Mouse (Mus musculus): Measurements from ENCODE around the gene Fcrla. TPM values are rescaled to one million over a fixed set of nuclear protein-coding genes. Genes with fewer than 3 reads are reported as not detected.
A peak's percentile ranks its signal among the peaks of the same experiment; 100 is the strongest.

Fcrla gene
- polyA plus RNA-seq, 1 experiment from 2014 or later = not detected

DNA sequence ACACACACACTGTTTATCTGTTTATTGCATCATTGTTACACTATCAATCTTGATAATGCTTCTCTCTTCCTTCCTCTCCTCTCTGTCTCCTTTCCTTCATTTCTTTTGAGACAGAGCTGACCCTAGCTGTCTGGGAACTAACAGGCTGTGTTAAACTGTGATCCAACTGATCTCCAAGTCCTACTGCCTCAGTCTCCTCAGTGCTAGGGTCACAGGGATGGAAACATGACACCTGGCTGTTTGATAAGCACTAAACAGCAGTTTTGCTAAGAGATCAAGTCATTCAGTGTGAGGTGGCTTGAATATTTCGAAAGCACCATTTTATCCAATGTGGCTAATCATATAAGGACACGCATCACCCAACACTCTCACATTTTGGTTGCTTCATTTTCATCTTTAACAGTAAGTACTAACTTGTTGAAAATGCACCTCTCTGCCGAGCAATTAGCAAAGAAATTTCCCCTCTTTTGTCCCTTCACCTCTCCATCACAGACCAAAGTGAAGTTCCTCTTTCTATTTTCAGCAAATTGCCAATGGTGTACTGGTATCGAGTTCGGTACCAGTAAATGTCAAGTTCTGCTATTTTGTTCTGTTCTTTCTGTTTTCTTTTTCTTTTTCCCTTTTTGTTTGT is 30.6 kb downstream of the Fcrla start:
- H3K36me3 ChIP-seq (replicated peaks) = no peaks in the 10 kb centered on the region
- WGBS = 82% methylated on average over 5 of the region's 5 CpGs
- no peak overlapping the region for H3K4me3 ChIP-seq
- H3K27ac ChIP-seq (replicated peaks) = no peak overlapping the region
- 0 out of 2 replicates have a peak, but pooled peaks cover under 1% of the 10 kb centered on the region for H3K27me3 ChIP-seq (replicated peaks; ENCODE audit: low read depth, poor library complexity, severe bottlenecking)
- H3K4me1 ChIP-seq = no peaks in the 10 kb centered on the region
- DNase-seq (ENCODE audit: low spot score) = no peak
- no peaks in the 10 kb centered on the region for H3K9me3 ChIP-seq

DNA sequence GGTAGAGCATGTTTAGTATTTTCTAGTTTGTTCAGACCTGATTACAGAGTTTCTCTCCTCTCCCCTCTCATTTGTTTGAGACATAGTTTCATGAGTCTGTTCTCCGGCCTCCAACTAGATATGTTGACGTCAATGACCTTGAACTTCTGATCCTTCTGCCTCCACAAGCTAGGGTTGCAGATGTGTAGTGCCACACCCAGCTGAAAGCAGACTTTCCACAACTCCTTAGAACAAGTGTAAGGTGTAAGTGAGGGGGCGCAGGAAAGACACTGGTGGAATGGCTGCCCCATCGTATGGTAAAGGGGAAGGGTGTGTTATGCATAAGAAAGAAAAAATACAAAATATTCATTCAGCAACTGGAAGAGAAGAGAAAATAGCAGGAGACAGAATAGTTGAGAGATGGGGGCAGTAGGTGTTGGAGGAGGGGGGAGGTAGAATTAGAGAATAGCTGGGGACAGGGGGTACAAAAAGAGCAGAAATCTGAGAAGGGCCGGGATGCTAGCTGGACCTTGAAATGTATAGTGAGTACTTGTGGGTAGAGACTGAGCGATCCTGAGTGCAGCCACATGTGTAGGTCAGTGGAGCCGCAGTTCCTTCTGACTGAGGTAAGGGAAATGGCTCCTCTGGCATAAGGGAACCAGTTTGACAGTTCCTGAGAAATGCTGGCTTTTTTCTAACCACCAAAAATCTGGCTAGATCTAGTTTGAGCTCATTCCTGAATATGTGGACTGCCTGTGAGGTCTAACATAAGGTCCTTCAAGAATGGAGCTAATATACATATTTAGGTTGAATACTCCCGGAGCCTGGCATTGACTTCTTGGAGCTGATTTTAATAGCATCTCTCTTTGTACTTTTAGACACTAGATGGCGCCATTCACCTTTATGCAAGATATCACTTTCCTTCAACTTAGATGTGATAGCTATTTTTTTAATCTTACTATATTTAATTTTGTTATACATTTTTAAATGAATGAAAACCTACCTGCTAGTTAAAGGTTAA is 32.5 kb downstream of the Fcrla start:
- 66% methylated on average over 9 of the region's 9 CpGs for WGBS
- Histone ChIP-seq H3K27ac (replicated peaks) (no peak overlapping the region), H3K4me1 (0 out of 2 replicates have a peak, but pooled peaks cover under 1% of the 10 kb centered on the region), H3K27me3 (replicated peaks; ENCODE audit: low read depth, poor library complexity, severe bottlenecking) (no peaks in the 10 kb centered on the region; the same call in 1 of the 2 replicates), H3K9me3 (no peaks in the 10 kb centered on the region), H3K4me3 (no peak overlapping the region), H3K36me3 (replicated peaks) (no peaks in the 10 kb centered on the region)
- no peak for DNase-seq (ENCODE audit: low spot score)

DNA sequence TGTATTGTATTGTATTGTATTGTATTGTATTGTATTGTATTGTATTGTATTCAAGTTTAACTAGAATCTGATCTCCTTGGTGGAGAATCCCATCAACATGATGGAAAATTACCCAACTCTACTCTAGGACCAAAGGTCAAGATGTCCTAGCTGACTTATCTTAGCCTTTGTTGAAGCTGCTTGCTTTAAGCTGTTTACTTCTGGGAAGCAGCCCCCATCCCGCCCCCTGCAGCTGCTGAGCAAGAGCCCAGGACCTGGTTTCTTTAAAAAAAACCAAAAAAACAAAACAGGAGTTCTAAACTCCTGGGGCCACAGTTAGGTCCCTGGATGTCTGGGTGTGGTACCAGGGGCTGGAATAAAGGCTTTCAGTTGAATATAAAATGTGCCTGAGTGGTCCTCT is 35.1 kb downstream of the Fcrla start:
- H3K27me3 ChIP-seq (replicated peaks; ENCODE audit: low read depth, poor library complexity, severe bottlenecking) = no peaks in the 10 kb centered on the region; the same call in 1 of the 2 replicates
- WGBS = 49% methylated on average over 1 of the region's 1 CpGs

DNA sequence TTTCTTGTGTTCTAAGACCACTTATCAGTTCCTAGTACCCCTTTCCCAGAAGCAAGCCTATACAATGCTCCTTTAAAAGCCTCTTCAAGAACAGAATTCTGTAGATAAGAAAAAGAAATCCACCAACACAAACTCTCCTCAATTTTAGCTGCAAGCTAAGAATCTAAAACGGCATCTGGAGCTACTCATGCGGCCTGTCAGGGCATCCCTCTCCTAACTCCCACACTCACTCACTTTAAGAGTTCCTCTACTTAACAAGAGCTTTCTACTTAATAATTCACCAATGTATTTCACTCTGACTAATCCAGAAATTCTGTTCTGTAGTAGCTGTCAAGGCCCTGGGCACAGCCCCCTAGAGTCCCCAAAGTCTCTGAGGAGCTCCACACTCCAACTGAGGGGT is 35.7 kb downstream of the Fcrla start:
- no peaks in the 10 kb centered on the region; the same call in 1 of the 2 replicates for H3K27me3 ChIP-seq (replicated peaks; ENCODE audit: low read depth, poor library complexity, severe bottlenecking)
- no peaks in the 10 kb centered on the region for H3K9me3 ChIP-seq
- no peak for DNase-seq (ENCODE audit: low spot score)
- H3K4me1 ChIP-seq = 0 out of 2 replicates have a peak, but pooled peaks cover 7% of the 10 kb centered on the region
- no peak overlapping the region for H3K27ac ChIP-seq (replicated peaks)
- 82% methylated on average over 2 of the region's 2 CpGs for WGBS
- no peaks in the 10 kb centered on the region for H3K36me3 ChIP-seq (replicated peaks)
- no peak overlapping the region for H3K4me3 ChIP-seq

More for the DNA sequence above, 35.1 kb downstream of the Fcrla start:
- DNase-seq (ENCODE audit: low spot score) = no peak
- H3K9me3 ChIP-seq = no peaks in the 10 kb centered on the region
- no peak overlapping the region for H3K27ac ChIP-seq (replicated peaks)
- H3K36me3 ChIP-seq (replicated peaks) = no peaks in the 10 kb centered on the region
- no peak overlapping the region for H3K4me3 ChIP-seq
- H3K4me1 ChIP-seq = 0 out of 2 replicates have a peak, but pooled peaks cover 7% of the 10 kb centered on the region

DNA sequence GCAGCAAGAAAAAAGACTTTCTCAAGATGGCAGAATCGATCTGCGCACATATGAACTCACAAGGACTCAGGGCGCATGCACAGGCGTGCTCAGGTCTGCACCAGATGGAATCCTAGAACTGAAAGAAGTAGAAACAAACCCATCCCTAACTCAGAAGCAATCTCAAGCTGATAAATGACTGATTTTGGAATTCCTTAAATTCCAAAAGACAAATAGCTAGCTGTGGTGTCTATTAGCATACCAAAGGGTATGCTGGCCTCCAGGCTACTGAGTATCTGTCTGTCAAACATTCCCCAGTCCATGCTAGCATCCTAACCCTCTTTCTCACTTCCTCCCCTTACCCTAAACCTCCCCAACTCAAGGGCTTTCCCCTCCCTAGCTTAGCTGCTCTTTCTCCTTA is 38.1 kb downstream of the Fcrla start:
- Histone ChIP-seq H3K27me3 (replicated peaks; ENCODE audit: low read depth, poor library complexity, severe bottlenecking) (no peaks in the 10 kb centered on the region; the same call in 1 of the 2 replicates), H3K27ac (replicated peaks) (no peak overlapping the region), H3K9me3 (no peaks in the 10 kb centered on the region), H3K4me1 (peaks cover 17% of the 10 kb centered on the region), H3K4me3 (no peak overlapping the region), H3K36me3 (replicated peaks) (no peaks in the 10 kb centered on the region)
- no peak for DNase-seq (ENCODE audit: low spot score)
- WGBS = 71% methylated on average over 4 of the region's 4 CpGs

DNA sequence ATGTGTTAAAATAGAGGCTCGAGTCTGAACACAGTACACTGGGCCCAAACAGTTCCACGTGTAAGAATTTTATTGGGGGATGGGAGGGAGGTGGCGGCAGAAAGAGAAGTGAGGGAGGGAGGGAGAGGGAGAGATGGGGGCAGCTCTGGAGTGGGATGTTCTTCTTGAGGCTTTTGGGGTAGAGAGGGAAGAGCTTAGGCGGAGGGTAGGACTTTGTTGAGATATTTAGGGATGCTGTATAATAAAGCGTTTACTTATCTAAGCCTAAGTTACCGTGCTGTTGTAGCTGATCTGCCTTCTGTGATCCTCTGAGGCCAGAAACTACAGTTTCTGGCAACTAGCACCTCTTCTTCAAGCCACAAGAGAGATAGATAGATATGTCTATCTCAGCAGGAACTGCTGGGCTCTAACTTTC is 41.3 kb downstream of the Fcrla start:
- 54% methylated on average over 6 of the region's 6 CpGs for WGBS
- Histone ChIP-seq H3K4me1 (peaks cover 28% of the 10 kb centered on the region), H3K27me3 (replicated peaks; ENCODE audit: low read depth, poor library complexity, severe bottlenecking) (no peaks in the 10 kb centered on the region; the same call in 1 of the 2 replicates), H3K4me3 (no peak overlapping the region), H3K27ac (replicated peaks) (no peak overlapping the region), H3K9me3 (no peaks in the 10 kb centered on the region), H3K36me3 (replicated peaks) (peaks cover 13% of the 10 kb centered on the region)
- no peak for DNase-seq (ENCODE audit: low spot score)

DNA sequence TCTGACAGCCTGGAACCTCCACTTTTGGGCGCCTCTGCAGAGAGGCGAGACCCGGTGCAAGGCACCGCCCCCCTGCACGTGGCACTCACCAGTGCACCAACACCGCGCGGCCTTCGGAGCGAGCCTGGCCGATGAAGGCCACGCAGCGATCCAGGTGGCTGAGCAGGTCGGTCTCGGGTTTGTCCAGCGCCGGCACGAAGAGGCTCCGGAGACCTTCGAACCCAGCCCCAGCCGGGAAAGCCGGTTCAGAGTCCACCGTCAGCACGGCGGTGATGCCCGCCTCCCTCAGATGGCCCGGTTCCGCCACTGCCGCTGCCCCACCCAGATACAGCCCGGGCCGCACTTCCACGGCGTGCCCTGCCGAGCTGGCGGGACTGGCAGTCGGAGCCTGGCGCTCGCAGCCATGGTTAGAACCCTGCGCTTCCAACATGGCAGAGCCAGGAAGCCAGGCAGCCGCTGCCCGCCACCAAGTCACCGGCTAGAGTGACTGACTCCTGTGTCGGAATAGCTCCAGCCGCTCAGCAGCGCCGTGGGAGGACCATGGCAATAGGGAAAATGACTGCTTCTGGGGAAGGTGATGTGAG is 42.3 kb downstream of the Fcrla start, which contains the start of the genes Gm26620 and Dusp12:
Gm26620 (plus strand) TSS at position 88 of the 584 bp plus-strand sequence.
Dusp12 (minus strand) TSS at position 563 of the 584 bp plus-strand sequence.
- H3K27me3 ChIP-seq (replicated peaks; ENCODE audit: low read depth, poor library complexity, severe bottlenecking) = no peaks in the 10 kb centered on the region; the same call in 1 of the 2 replicates
- H3K27ac ChIP-seq (replicated peaks) = peak within 1 kb of the TSS; percentile 91
- 0% methylated on average over 46 of the region's 46 CpGs for WGBS
- H3K4me3 ChIP-seq = peak within 1 kb of the TSS; percentile 76
- peaks cover 28% of the 10 kb centered on the region for H3K4me1 ChIP-seq
- DNase-seq (ENCODE audit: low spot score) = peak; percentile 90
- peaks cover 23% of the 10 kb centered on the region for H3K36me3 ChIP-seq (replicated peaks)
- no peaks in the 10 kb centered on the region for H3K9me3 ChIP-seq

DNA sequence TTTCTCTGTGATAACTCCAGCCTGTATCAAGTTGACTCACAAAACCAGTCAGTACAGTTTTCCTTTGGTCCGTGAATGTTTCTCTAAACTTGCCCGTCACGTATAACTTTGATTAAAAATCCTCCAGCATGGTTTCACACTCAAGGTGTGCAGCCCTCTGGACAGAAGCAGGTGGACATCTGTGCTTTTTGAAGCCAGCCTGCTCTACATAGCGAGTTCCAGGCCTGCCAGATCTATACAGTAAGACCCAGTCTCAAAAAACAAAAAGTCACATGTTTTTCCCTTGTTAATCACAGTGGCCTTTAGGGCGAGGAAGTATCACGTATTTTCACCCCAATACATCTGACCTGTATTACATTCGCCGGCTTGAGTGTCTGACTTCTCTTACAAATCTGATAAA is 43.0 kb downstream of the Fcrla start:
- Histone ChIP-seq H3K9me3 (no peaks in the 10 kb centered on the region), H3K4me3 (peak overlapping the region; percentile 76), H3K27me3 (replicated peaks; ENCODE audit: low read depth, poor library complexity, severe bottlenecking) (no peaks in the 10 kb centered on the region), H3K36me3 (replicated peaks) (peaks cover 30% of the 10 kb centered on the region), H3K27ac (replicated peaks) (peak overlapping the region; percentile 91), H3K4me1 (peaks cover 22% of the 10 kb centered on the region)
- WGBS = 26% methylated on average over 8 of the region's 8 CpGs
- DNase-seq (ENCODE audit: low spot score) = no peak

DNA sequence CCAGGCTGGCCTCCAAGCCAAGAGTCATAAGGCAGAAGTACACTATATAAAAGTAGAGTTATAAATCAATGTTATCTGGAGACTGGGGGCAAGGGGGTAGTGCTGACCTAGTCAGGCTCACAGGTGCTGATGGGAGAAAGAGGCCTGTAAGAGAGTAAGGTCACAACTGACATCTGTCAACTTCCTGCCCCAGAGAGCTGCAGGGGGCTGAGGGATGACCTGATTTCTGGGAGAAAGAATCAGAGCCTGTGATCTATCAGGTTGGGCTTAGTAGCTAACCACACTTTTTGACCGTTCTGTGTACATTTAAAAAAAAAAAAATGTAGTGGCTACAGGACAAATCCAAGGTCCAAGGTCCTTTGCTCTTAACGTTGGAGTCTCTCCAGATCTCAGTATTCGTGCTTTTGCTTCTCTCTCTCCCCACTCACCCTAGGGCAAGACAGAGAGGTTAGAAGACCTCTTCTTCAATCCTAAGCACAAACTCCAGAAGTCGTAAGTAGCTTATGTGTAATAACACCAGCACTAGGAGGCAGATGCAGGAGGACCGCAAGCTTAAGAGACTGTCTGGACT is 44.4 kb downstream of the Fcrla start:
- Histone ChIP-seq H3K4me3 (no peak overlapping the region), H3K4me1 (peaks cover 21% of the 10 kb centered on the region), H3K27me3 (replicated peaks; ENCODE audit: low read depth, poor library complexity, severe bottlenecking) (no peaks in the 10 kb centered on the region), H3K27ac (replicated peaks) (no peak overlapping the region), H3K9me3 (no peaks in the 10 kb centered on the region), H3K36me3 (replicated peaks) (peaks cover 41% of the 10 kb centered on the region)
- WGBS = 89% methylated on average over 5 of the region's 5 CpGs
- DNase-seq (ENCODE audit: low spot score) = no peak

DNA sequence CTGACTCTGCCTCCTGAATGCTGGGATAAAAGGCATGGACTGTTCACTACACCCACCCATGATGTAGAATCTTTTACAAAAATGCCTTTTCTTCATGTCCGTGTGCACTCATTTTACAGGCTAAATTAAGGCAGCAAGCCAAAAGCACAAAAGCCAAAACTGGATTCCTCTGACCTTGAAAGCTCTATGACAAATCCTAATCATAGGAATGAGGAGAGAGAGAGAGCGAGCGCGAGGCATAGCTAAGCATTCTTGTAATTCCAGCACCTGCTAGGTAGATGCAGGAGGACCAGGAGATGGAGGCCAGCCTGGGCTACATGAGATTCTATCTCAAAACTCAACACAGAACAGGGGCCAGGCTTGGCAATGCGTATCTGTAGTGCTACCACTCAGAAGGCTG is 50.5 kb downstream of the Fcrla start:
- no peak overlapping the region for H3K4me3 ChIP-seq
- no peak overlapping the region for H3K27ac ChIP-seq (replicated peaks)
- H3K9me3 ChIP-seq = no peaks in the 10 kb centered on the region
- H3K27me3 ChIP-seq (replicated peaks; ENCODE audit: low read depth, poor library complexity, severe bottlenecking) = no peaks in the 10 kb centered on the region
- DNase-seq (ENCODE audit: low spot score) = no peak
- no peaks in the 10 kb centered on the region for H3K4me1 ChIP-seq
- WGBS = 94% methylated on average over 5 of the region's 5 CpGs
- peaks cover 87% of the 10 kb centered on the region for H3K36me3 ChIP-seq (replicated peaks)

DNA sequence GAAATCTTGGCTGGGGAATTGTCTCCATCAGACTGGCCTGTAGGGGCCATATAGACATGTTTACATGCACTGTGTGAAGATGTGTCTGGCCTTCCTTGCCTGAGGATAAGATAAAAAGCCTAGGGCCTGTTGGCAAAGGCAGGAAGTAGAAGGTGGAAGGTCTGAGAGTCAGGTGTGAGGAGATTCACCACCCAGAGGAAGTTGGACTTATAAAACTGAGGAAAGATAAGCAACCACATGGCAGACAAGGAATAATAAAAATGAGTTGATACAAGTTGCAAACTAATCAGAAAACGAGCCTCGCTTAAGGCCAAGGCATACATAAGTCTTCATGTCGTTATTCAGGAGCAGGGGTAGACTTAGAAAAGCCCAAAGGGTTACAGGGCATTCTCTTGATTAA is 51.7 kb downstream of the Fcrla start:
- H3K27me3 ChIP-seq (replicated peaks; ENCODE audit: low read depth, poor library complexity, severe bottlenecking) = no peaks in the 10 kb centered on the region
- no peak overlapping the region for H3K4me3 ChIP-seq
- no peak overlapping the region for H3K27ac ChIP-seq (replicated peaks)
- H3K9me3 ChIP-seq = no peaks in the 10 kb centered on the region
- WGBS = 90% methylated on average over 3 of the region's 3 CpGs
- DNase-seq (ENCODE audit: low spot score) = no peak
- no peaks in the 10 kb centered on the region for H3K4me1 ChIP-seq
- H3K36me3 ChIP-seq (replicated peaks) = peaks cover 83% of the 10 kb centered on the region

DNA sequence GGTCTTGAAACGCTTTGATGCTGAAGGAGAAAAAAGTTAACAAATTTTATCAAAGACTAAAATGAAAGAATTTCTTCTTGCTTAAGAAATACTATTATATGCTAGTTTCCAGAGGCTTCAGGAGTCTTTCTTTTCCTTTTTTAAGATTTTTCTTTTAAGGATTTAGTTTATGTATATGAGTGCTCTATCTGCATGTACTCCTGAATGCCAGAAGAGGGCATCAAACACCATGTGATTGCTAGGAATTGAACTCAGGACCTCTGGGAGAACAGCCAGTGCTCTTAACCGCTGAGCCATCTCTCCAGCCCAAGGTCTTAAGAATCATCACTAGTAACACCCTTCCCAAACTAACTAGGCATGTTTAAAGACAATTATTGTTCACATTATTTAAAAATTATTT is 55.4 kb downstream of the Fcrla start:
- Histone ChIP-seq H3K27me3 (replicated peaks; ENCODE audit: low read depth, poor library complexity, severe bottlenecking) (no peaks in the 10 kb centered on the region), H3K4me1 (peaks cover 3% of the 10 kb centered on the region), H3K36me3 (replicated peaks) (peaks cover 50% of the 10 kb centered on the region), H3K27ac (replicated peaks) (no peak overlapping the region), H3K4me3 (no peak overlapping the region), H3K9me3 (no peaks in the 10 kb centered on the region)
- no peak for DNase-seq (ENCODE audit: low spot score)
- 96% methylated on average over 2 of the region's 2 CpGs for WGBS

All from embryonic facial prominence, embryonic 10.5 days (tissue).